Mouse (Mus musculus): ENCODE measurements around the gene Gm42420.

Gm42420 gene

DNA sequence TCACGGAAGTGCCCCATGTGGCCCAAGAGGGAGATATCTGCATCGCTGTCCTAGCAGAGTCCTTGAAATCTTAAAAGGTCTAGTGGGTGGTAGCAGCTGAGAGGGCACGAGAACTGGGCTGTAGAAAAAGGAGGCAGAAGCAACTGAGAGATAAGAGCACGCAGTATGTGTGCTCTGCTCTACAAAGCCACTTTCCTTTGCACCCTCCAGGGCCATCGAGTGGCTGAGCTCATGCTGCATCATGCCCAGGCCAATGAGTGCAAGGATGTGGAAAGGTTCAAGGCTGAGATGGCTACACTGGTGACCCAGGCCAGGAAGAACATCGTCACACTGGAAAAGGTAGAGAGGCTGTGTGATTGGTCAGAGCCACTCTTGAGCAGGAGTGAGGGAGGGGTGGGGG lies at the start of gene Gm42420:
TSS of gene Gm42420 (plus strand) at position 237 of the 400 bp plus-strand sequence.
- no peak for DNase-seq

DNA sequence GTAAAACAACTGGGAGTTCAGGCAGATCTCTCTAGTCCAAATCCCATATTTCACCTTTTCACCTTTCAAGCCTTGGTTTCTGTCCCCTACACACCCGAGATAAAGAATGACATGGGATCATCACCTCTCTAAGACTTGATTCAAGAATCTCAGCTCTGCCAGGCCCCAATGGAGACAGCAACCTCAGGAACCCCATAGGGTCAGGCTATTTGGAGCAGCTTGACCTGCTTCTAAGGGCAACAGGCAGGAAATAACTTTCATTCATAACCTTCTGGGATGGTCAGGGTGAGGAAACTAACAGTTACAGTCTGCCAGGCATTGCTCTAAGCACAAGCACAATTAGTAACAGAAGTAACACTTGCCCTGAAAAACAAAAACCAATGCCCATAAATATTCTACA lies 48.9 kb upstream of the Gm42420 start:
- DNase-seq = no peak

DNA sequence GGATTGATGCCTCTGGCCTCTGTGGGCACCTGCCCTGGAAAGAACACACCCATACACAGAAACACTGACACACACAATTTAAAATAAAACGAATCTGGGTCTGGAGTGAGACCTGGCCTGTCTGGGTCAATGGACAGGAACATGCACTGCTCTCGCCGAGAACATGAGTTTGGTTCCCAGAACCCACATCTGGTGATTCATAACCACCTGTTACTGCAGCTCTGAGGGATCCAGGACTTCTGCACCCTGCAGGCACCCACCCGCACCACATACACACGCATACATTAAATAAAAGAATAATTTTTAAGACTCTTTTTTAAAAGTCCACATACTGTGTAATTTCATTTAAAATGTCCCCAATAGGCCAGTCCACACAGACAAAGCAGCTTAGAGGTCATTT lies 48.3 kb upstream of the Gm42420 start:
- DNase-seq = no peak

DNA sequence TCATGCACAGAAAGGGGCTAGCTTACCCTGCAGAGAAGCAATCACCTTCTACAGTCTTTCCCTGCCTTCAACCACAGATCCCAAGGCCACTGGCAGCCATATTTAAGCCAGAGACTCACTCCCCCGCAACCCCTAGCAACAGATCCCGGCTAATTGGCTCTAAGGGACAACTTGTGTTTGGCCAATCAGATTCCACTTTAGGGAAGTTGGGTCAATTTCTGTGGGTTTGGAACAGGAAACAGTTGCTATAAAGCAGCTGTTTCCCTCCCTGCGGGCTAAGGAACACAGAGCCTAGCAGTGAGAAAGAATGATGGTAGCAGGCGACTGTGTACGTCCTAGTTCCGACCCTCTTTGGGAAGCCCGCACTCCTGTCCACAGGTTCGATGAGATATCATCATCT lies 47.3 kb upstream of the Gm42420 start:
- DNase-seq = peak; percentile 42 to 57

DNA sequence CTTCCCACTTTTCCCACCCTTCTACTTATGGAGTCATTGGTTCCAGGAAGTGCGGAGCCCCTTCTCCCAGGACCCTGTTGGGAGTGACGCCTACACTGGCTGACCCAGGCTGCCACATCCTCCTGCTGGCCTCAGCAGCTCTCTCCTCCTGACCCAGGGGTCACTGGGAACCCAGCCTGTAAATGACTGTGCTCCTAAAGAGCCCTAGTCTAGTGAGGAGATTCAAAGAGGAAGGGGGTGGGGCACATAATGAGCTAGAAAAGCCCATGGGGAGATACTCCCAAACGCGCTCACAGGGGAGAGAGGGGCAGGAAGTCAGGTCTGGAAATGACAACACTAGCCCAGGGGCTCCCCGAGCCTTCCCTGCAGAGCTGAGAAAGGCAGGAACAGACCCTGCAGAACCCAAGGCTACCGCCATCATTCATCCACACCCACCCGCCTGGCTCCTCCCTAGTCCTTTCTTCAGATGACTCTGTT lies 45.8 kb upstream of the Gm42420 start:
- peak; percentile 75 to 83 for DNase-seq

DNA sequence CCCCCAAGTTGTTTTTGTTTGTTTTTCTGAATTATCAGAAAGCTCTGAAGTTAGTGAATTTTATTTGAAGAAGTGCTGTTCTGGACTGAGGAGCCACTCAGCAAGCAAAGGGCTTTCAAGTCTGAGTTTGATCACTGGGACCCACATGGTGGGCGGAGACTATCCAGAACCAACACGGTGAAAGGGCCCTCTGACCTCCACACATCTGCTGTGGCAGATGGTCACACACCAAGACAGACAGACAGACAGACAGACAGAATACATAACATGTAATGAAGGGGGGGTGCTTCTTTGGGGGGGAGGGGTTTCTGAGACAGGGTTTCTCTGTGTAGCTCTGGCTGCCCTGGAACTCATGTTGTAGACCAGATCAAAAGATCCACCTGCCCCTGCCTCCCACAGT lies 45.0 kb upstream of the Gm42420 start:
- DNase-seq = no peak

DNA sequence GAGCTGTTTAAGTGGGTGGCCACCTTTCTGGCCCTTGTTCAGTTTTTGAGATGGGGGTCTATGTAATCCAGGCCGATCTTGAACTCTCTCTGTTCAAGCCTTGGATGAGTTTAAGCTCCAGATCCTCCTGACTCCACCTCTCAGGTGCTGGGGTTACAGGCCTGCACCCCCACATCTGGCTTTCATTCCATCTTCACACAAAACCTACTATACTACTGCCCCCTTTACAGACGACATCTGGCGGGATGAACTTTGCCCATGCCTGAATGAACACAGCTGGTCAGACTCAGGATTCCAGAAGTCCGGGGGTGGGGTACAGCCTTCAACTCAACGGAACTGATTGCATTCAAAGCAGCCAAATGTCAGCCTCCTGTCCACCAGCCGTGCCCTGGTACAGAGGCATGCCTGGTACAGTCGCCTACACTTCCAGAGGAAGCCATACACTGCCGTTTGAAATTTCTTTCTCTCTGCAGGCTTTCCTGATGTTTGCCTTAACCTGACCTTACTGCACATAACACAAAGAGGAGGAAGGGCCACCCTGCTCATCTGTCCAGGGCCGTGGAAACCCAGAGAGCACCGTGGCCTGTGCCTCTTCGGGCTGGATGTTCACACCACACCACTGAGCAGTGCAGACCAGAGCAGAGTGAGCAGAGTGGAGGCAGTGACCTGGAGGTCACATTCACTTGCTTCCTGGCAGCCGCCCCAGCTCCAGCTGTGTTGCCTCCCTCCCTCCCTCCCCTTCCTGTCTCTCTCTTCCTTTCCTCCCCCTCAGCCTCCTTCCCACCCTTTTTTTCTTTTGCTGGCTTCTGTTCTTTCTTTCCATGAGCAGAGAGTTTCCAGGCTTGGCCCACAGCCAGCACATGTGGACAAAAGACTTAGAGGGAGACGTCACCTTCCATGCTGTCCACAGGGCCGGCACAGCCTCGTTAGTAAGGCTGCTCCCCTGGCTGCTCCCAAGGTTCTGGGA lies 42.6 kb upstream of the Gm42420 start:
- DNase-seq = peak; percentile 89 to 93

DNA sequence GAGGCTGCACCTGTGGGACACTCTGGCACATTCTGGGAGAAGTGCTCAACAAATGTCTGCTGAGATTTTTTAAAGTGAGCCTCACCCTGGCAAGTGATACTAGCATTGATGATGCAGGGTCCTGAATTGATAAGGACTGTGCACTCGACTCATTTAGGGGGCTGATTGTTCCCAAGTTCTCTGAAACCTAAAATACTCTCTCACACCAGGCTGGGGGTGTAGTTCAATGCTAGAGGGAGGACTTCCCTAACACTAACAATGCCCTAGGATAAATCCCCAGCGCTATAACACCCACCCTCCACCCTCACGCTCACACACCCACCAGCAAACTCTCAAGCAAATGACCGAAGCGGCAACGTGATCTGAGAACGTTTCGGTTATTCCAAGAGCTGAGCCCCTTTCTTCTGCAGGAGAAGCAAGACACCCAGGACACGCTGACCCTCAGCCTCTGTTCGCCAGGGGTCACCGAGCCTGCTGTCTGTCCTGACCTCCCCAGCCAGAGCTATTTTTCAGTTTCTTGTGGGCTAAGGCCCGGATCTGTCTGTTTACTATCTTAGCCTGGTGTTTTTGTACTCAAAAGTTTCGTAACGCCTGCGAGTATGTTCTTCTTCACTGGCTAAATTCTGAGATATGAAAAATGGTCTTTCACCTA lies 41.7 kb upstream of the Gm42420 start:
- DNase-seq = peak in 1 of 2 experiments; percentile 27

DNA sequence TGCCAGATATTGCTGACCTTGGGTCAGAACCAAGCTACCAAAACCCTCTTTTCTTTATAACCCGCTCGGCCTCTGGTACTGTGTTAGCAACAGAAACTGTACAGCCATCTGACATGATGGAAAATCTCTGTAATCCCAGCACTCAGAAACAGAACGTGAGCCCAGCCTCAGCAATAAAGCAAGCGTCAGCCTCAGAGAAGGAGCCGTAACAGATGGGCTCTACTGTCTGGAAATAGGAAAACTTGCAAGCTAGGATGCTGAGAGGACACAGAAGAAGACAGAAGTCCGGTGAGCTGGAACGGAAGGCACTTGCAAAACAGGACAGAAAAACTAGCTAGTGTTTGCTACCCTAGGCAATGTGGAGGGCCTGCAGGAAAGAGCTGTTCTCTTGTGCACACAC lies 40.1 kb upstream of the Gm42420 start:
- no peak for DNase-seq

DNA sequence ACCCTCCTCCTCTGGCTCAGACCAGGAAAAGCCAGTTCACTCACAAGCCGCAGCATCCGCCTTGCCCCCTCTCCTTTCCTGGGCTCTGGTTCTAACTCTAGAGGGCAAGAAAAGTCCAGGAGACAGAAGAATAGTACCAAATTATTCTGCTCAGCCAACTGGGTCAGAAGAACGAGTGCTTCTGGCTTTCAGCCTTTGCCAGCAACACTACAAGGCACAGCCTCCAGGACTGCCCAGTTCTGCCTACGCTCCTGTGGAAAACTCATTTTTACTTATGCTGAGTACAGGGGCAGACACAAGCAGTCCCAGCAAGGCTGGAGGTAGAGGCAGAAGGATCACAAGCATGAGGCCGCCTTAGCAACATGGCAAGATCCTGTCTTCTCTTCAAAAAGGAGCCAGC lies 37.5 kb upstream of the Gm42420 start:
- DNase-seq = no peak

DNA sequence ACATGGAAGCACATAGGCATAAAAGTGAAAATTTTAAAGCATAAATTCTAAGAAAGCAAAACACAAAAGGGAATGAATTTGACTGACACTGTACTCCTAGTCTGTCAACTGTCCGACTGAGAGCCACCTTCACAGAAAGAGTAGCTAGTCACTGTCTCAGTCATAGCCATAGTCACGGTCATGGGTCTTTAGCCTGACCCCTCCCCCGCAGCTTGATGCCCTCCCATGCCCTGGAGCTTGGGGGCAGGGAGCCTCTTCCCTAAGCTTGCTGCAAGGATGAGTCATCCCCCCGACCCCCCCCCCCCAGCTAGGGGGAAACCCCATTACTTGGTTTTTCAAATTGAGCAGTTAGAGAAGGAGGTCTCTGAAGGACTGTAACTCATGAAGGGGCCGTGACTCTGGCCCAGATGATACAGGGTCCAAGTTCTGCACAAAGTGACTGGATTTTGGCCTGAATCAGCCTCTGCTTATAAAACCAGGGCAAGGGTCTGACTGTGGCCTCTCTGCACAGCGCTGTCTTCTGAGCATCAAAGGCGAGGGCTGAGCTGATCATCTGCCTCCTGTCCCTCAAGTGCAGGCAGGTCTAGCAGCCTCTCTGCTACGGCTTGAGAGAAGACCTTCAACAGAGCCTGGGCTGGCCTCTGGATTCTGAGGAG lies 33.4 kb upstream of the Gm42420 start:
- peak; percentile 51 to 67 for DNase-seq

DNA sequence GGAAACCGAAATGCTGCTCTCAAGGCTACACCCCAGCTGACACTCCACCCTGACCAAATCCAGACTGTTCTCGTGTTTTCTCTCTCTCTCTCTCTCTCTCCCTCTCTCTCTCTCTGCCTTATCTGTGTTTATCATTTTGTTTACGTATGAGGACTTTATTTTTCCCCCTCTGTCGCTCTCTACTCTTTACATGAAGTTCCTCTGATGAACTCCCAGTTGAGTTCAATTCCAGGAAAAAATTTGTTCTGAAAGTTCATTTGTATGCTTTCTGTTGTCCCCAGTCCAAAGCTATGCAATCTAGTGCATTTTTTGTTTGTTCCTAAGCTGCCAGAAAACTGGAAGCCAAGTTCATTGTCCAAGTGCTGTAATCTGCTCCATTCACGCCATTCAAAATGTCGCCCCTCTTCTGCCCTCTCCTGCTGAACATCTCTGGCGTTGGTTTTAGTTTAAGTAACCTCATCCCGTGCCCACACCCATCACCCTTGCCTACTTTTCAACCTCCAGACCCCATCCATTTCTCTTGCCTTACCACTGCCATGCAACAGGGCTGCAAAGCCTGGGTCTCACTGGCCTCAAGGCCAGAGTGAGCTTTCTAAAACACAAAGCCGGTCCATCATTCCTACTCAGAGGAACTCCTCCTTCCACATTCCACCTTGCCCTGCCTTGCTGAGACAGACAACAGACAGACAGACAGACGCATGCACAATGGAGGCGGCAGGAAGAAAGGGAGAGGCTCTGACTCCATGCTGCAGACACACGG lies 30.5 kb upstream of the Gm42420 start:
- no peak for DNase-seq

DNA sequence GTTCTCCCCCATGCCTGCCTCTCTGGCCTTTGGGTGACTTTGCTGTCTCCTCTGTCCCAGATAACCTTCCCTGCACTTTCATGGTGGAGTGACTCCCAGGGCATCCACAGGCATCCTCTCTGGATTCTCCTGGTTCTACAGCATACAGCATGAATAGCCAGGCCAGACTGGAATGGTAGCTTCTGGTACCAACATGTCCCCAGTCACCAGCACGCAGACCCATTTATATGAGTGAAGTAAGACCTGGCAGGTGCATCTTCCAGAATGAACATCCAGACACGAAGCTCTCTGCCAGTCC lies 30.0 kb upstream of the Gm42420 start:
- DNase-seq = no peak

DNA sequence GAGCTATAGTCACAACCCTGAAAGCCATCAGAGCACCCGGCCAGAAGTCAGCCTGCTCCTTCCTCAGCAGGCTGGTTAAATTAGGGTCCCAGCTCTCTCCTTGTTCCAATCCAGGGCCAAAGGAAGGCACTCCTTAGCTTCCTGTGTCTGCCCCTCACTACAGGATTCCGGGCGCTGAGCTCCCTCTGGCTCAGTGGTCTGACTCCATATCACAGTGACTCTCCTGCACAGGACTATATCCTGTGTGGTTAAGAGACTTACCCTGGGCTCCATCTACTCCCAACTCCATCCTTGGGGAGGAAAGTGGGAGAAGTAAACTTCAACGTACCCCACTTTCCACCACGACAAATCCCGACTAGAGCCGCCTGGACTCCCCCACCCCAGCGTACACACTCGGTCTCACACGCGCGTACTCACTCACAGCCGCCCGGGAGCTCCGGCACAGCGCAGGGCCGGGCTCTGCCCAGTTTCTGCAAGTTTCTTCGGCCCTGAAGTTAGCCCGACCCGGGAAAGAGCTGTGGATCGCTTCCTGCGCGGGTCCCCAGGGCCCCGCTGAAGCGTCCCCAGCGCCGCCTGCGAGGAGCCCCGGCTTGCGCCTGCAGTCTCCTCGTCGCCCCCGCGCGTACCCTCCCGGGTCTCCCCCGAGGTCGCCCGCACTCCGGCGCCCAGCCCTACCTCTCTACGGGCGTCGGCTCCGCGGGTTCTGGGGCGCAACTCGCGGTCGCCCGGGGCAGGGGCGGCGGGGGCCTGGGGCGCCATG lies 28.5 kb upstream of the Gm42420 start:
- peak; percentile 68 to 78 for DNase-seq

DNA sequence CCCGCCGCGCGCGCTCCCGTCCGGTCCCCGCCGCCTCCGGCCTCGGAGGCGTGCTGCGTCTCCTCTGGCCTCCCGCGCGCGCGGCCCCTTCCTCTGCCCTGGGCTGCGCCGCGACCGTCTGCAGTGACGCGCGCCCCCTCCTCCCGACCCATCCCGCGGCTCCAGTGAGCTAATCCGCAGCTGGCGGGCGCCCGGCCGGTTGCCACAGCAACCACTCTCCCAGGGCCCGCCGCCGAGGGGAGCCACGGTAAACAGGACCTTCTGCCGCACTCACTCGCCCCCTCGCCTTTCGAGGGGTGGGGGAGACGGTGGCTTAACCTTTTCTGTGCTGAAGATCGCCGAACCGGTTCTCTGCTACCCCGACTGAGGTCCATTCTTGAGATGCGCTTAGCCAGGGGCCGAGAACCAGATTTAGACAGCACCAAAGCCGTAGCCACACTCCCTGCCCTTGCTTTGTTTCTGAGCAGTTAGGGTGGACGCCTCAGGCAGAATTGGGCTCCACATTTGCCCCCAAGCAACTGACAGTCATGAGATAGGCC lies 27.8 kb upstream of the Gm42420 start, which contains the start of gene Dennd2a:
TSS of gene Dennd2a (minus strand) at position 145 of the 539 bp plus-strand sequence.
- peak; percentile 91 to 94 for DNase-seq

DNA sequence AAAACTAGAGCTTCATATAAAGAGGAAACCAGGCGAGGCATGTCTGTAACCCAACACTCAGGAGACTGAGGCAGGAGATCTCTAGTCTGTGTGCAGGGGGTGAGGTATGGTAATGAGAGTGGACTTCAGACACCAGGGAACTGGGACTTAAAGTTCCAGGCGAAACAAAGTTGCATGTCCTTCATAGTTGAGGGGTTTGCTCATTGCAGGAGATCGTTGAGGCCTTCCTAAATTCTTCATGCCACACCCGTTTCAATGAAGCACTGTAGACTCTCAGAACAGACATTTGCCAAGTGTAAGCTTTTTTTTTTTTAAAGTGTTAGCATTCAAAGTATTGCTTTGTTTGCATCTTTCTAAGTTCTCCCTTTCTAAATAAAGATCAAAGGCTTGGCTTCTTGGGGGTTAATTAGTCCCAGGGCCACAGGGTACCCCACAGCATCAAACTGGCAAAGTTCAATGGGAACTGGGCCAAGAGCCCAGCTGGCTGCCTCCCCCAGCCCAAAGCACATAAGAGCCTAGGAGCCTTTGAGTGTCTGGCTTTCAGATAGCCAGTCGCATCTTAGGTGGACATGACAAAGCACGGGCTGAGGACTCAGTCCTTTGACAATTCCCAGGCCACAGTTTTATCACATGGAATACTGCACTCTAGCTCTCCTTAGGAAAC lies 26.1 kb upstream of the Gm42420 start:
- peak in 1 of 2 experiments; percentile 13 for DNase-seq

DNA sequence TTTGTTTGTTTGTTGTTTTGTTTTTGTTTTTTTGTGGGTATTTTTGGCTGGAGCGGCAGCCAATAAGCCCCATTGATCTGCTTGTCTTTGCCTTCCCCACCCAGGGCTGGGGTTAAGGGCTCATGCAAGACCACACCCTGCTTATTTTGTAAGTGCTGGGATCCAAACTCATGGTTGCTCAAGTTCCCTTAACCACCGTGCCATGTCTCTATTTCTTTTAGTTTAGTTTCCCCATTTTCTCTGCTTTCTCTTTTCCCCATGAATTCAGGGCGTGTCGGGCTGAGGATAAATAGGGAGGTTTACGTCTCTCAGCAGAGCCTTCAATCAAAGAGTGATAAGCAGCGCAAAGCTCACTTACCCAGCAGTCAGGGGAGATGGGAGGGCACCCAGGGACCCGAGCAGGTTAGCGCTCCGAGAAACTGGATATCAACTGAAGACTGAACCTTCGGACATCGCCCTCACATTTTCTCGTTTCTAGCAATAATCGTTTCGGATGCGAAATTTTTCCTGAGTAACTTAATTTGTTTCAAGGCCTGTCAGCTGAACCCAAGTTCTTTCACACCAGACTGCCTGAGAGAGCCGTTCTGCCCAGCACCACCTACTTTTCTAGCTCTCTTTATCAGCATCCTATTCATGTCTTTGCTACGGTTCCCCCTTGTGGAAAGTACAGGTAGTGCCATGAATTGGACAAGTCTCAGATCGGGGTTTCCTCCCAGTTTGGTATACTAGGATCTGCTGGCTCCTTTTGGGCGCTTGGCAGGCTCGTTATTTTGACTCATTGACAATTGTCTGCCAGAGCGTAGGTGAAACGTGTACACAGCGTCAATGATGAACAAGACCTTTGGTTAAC lies 23.2 kb upstream of the Gm42420 start:
- peak; percentile 76 to 84 for DNase-seq

DNA sequence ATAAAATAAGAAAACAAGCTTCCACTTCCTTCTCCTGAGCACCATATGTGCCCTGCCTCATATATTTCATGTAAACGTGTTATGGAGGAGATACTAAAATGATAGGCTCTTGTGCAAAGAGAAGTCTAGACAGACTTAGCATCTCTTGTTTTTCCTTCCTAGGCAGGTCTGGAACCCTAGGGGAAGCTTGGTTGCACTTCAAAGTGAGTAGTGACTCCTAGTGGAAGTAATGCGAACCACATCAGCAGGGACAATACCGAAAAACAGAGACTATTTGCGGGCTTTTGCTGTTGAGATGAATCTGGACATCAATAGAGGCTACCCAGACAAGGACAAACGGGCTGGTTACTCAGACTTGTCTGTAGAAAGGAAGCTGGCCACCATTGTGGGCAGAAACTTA lies 18.0 kb upstream of the Gm42420 start:
- DNase-seq = peak; percentile 16 to 41

DNA sequence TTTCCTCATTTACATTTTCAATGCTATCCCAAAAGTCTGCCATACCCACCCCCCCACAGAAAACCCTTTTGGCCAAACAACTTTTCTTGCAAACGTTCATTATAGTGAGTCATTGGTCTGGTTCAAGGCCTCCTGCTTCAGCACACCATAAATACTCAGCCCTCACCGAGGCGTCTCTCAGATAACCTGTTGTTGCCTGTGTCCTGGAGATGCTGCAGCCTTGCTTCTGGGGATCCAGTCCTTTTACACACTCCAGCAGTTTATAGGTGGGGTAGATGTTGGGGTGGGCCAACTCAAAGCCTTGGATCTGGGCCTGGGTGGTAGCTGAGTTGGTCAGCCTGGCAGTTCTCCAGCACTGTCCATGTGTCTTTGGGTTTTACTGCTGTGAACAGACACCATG lies 15.1 kb upstream of the Gm42420 start:
- DNase-seq = no peak
